Mouse (Mus musculus): Measurements from ENCODE around the gene Spen. TPM values are rescaled to one million over a fixed set of nuclear protein-coding genes. Genes with fewer than 3 reads are reported as not detected.

Spen gene
- total and polyA plus RNA-seq, 3 experiments: 10.7 to 28.9 (median 28.0) TPM

GRCm38 (mm10) chr4:141501058-141501457 is 37.3 kb downstream of the Spen start:
- intact Hi-C loops (cut with DNase I): no loop called here
- Histone ChIP-seq H3K36me3 (ENCODE audit: control insufficient read depth, insufficient read depth, low read length) (no peaks in the 10 kb centered on the region), H3K9ac (ENCODE audit: low read depth, low read length) (no peak overlapping the region)

DNA sequence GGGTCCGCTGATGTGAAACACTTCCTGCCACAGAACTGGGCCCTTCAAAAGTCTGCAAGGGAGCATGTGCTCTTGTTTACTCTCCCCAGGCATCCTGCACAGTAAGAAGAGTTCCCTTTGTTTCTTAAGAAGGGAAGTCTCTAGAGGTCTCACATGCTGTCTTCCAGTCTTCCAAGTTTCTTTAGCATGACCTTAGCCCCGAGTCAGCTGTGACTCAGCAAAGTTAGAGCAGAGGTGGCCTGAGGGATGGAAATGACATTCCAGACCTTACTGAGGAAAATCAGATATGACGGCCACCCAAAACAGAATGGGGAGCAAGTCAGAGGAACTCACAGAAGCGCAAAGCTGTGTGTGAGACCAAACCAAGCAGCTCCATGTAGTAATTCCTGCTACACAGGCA is 37.8 kb downstream of the Spen start:
- Histone ChIP-seq H3K4me3 (no peak overlapping the region), H3K27ac (peak overlapping the region; percentile 2; the same call in 1 of the 2 replicates), H3K36me3 (ENCODE audit: control insufficient read depth, insufficient read depth, low read length) (no peaks in the 10 kb centered on the region), H3K4me1 (ENCODE audit: control insufficient read depth, insufficient read depth, low read length) (peaks cover 19% of the 10 kb centered on the region), H3K27me3 (ENCODE audit: control insufficient read depth, insufficient read depth, low read length) (no peaks in the 10 kb centered on the region), H3K9ac (ENCODE audit: low read depth, low read length) (no peak overlapping the region), H3K79me2 (replicated peaks; ENCODE audit: control insufficient read depth, insufficient read depth, low read length) (peaks cover 23% of the 10 kb centered on the region)
- TF ChIP-seq EP300 (IDR thresholded peaks at IDR 0.05; ENCODE audit: insufficient read depth, low read depth, low read length) (no peak), POLR2A (IDR thresholded peaks at IDR 0.05; ENCODE audit: insufficient read depth, low read depth, low read length) (no peak), CTCF (IDR thresholded peaks at IDR 0.05) (no peak)
- DNase-seq: peak in 1 of 2 experiments; percentile 24
- intact Hi-C loops (cut with DNase I): no loop called here
- 21% methylated on average over 4 of the region's 4 CpGs for WGBS

More at GRCm38 (mm10) chr4:141501058-141501457, 37.3 kb downstream of the Spen start:
- DNase-seq: no peak
- TF ChIP-seq POLR2A (IDR thresholded peaks at IDR 0.05; ENCODE audit: insufficient read depth, low read depth, low read length): no peak
- no peak for TF ChIP-seq EP300 (IDR thresholded peaks at IDR 0.05; ENCODE audit: insufficient read depth, low read depth, low read length)
- no peak for TF ChIP-seq CTCF (IDR thresholded peaks at IDR 0.05)
- Histone ChIP-seq H3K27ac (peak overlapping the region; percentile 2; the same call in 1 of the 2 replicates), H3K27me3 (ENCODE audit: control insufficient read depth, insufficient read depth, low read length) (no peaks in the 10 kb centered on the region), H3K79me2 (replicated peaks; ENCODE audit: control insufficient read depth, insufficient read depth, low read length) (peaks cover 20% of the 10 kb centered on the region), H3K4me3 (no peak overlapping the region), H3K4me1 (ENCODE audit: control insufficient read depth, insufficient read depth, low read length) (peaks cover 19% of the 10 kb centered on the region)
- WGBS: 27% methylated on average over 5 of the region's 5 CpGs

DNA sequence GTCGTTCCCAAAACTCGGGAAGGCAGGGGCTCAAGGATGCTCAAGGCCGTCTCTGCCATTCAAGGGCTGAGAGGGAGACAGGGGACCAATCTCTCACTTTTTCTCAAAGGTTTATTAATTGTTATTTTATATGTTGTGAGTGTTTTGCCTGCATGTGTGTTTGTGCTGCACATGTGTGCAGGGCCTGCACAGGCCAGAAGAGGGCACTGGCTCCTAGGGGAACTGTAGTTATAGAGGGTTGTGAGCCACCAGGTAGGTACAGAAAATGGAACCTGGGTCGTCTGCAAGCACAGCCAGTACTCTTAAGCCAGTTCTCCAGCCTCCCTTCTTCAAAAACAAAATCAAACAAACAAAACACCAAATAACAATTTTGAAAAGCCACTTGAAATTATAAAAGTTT is 49.7 kb downstream of the Spen start:
- intact Hi-C loops (cut with DNase I): loop anchor here (5.0 kb wide), 1 partner anchor 74 kb away; no protein-coding TSS in a partner anchor
- 95% methylated on average over 4 of the region's 4 CpGs for WGBS
- no peaks in the 10 kb centered on the region for H3K36me3 ChIP-seq (ENCODE audit: control insufficient read depth, insufficient read depth, low read length)

DNA sequence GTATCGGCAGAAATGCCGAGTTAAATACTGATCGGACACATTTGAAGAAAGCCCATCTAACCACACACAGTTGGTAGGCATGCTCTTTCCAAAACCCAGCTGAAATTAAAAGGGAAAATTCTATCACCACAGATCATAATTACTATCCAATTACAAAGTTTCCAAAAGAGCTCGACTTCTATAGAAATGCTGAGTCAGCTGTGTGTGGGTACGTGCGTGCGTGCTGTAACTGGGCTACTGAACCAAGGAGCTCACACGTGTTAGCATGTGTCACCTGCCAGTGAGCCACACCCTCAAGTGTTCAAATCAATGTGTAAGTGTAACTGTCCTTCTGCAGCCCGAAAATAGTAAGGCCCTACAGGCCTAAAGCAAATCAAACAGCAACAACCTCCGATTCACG is 50.8 kb downstream of the Spen start:
- Histone ChIP-seq H3K4me3 (no peak overlapping the region), H3K79me2 (replicated peaks; ENCODE audit: control insufficient read depth, insufficient read depth, low read length) (no peaks in the 10 kb centered on the region), H3K9ac (ENCODE audit: low read depth, low read length) (no peak overlapping the region), H3K27me3 (ENCODE audit: control insufficient read depth, insufficient read depth, low read length) (no peaks in the 10 kb centered on the region), H3K36me3 (ENCODE audit: control insufficient read depth, insufficient read depth, low read length) (no peaks in the 10 kb centered on the region), H3K4me1 (ENCODE audit: control insufficient read depth, insufficient read depth, low read length) (no peaks in the 10 kb centered on the region), H3K27ac (no peak overlapping the region)
- 92% methylated on average over 11 of the region's 11 CpGs for WGBS
- intact Hi-C loops (cut with DNase I): loop anchor here (5.0 kb wide), 1 partner anchor 75 kb away; no protein-coding TSS in a partner anchor
- no peak for DNase-seq
- TF ChIP-seq CTCF (IDR thresholded peaks at IDR 0.05) (no peak), POLR2A (IDR thresholded peaks at IDR 0.05; ENCODE audit: insufficient read depth, low read depth, low read length) (no peak), EP300 (IDR thresholded peaks at IDR 0.05; ENCODE audit: insufficient read depth, low read depth, low read length) (no peak)

More for the DNA sequence above, 49.7 kb downstream of the Spen start:
- no peak overlapping the region for H3K27ac ChIP-seq
- no peaks in the 10 kb centered on the region for H3K4me1 ChIP-seq (ENCODE audit: control insufficient read depth, insufficient read depth, low read length)
- no peaks in the 10 kb centered on the region for H3K27me3 ChIP-seq (ENCODE audit: control insufficient read depth, insufficient read depth, low read length)
- DNase-seq: no peak
- peak; percentile 67 for TF ChIP-seq CTCF (IDR thresholded peaks at IDR 0.05)
- TF ChIP-seq POLR2A (IDR thresholded peaks at IDR 0.05; ENCODE audit: insufficient read depth, low read depth, low read length): no peak
- no peak overlapping the region for H3K9ac ChIP-seq (ENCODE audit: low read depth, low read length)
- H3K4me3 ChIP-seq: no peak overlapping the region
- no peaks in the 10 kb centered on the region for H3K79me2 ChIP-seq (replicated peaks; ENCODE audit: control insufficient read depth, insufficient read depth, low read length)

- TF ChIP-seq POLR2A (IDR thresholded peaks at IDR 0.05; ENCODE audit: insufficient read depth, low read depth, low read length): no peak
- no peak for TF ChIP-seq CTCF (IDR thresholded peaks at IDR 0.05)
- TF ChIP-seq EP300 (IDR thresholded peaks at IDR 0.05; ENCODE audit: insufficient read depth, low read depth, low read length): no peak
- no peak overlapping the region for H3K4me3 ChIP-seq
- intact Hi-C loops (cut with DNase I): no loop called here
- no peak overlapping the region for H3K9ac ChIP-seq (ENCODE audit: low read depth, low read length)
- H3K36me3 ChIP-seq (ENCODE audit: control insufficient read depth, insufficient read depth, low read length): no peaks in the 10 kb centered on the region
- peak in 1 of 2 experiments; percentile 33 for DNase-seq
- no peaks in the 10 kb centered on the region for H3K4me1 ChIP-seq (ENCODE audit: control insufficient read depth, insufficient read depth, low read length)
- H3K27ac ChIP-seq: no peak overlapping the region
- no peaks in the 10 kb centered on the region for H3K79me2 ChIP-seq (replicated peaks; ENCODE audit: control insufficient read depth, insufficient read depth, low read length)
- no peaks in the 10 kb centered on the region for H3K27me3 ChIP-seq (ENCODE audit: control insufficient read depth, insufficient read depth, low read length)
- WGBS: 39% methylated on average over 11 of the region's 11 CpGs
Measured at GRCm38 (mm10) chr4:141484071-141484470, 54.3 kb downstream of the Spen start.

DNA sequence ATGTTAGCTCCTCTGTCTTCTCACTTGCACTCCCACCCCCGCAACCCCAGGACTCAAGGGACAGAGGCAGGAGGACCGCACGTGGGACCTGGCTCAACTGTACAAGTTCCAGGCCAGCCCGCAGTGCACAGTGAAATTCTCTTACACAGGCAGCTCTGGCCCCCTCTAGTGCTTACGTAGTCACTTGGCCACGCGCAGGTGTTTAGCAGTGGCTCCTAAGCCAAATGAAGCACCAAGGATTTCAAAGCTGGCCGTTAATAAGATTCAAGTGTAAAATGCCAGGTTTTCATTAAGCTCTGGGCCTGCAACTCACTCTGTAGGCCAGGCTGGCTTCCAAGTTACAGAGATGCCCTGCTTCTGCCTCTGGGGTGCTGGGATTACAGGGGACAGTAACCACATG is 59.0 kb downstream of the Spen start:
- TF ChIP-seq EP300 (IDR thresholded peaks at IDR 0.05; ENCODE audit: insufficient read depth, low read depth, low read length) (no peak), CTCF (IDR thresholded peaks at IDR 0.05) (no peak), POLR2A (IDR thresholded peaks at IDR 0.05; ENCODE audit: insufficient read depth, low read depth, low read length) (no peak)
- Histone ChIP-seq H3K4me1 (ENCODE audit: control insufficient read depth, insufficient read depth, low read length) (no peaks in the 10 kb centered on the region), H3K36me3 (ENCODE audit: control insufficient read depth, insufficient read depth, low read length) (no peaks in the 10 kb centered on the region), H3K9ac (ENCODE audit: low read depth, low read length) (no peak overlapping the region), H3K4me3 (no peak overlapping the region), H3K79me2 (replicated peaks; ENCODE audit: control insufficient read depth, insufficient read depth, low read length) (no peaks in the 10 kb centered on the region), H3K27me3 (ENCODE audit: control insufficient read depth, insufficient read depth, low read length) (no peaks in the 10 kb centered on the region), H3K27ac (no peak overlapping the region)
- intact Hi-C loops (cut with DNase I): no loop called here
- no peak for DNase-seq
- 94% methylated on average over 8 of the region's 8 CpGs for WGBS

Data from heart, adult 2 months (tissue).